Mouse (Mus musculus): ENCODE measurements around the gene Tmigd1.
"Not testable (repeated sequence)": the region's sequence is repeated elsewhere in the genome, so short reads cannot be mapped to it uniquely, and the experiment has no call there.

Gene Tmigd1

GRCm38 (mm10) chr11:76898751-76899150 is 3.2 kb upstream of the Tmigd1 start:
- DNase-seq (ENCODE audit: low read depth, low spot score): peak; percentile 53

GRCm38 (mm10) chr11:76899758-76900738 is 1.9 kb upstream of the Tmigd1 start:
- peak; percentile 69 for DNase-seq (ENCODE audit: low read depth, low spot score)

GRCm38 (mm10) chr11:76904340-76904739 is 2.4 kb downstream of the Tmigd1 start:
- no peak for DNase-seq (ENCODE audit: low read depth, low spot score)

GRCm38 (mm10) chr11:76908651-76909050 is 6.7 kb downstream of the Tmigd1 start:
- DNase-seq (ENCODE audit: low read depth, low spot score): no peak

- DNase-seq (ENCODE audit: low read depth, low spot score): peak; percentile 70
These were observed 9.5 kb downstream of the Tmigd1 start for GRCm38 (mm10) chr11:76911325-76912054.

GRCm38 (mm10) chr11:76912055-76912395 is 10.1 kb downstream of the Tmigd1 start:
- DNase-seq (ENCODE audit: low read depth, low spot score): peak; percentile 87

GRCm38 (mm10) chr11:76914366-76914765 is 12.4 kb downstream of the Tmigd1 start:
- peak; percentile 61 for DNase-seq (ENCODE audit: low read depth, low spot score)

GRCm38 (mm10) chr11:76916539-76917229 is 14.7 kb downstream of the Tmigd1 start:
- DNase-seq (ENCODE audit: low read depth, low spot score): peak; percentile 92

- DNase-seq (ENCODE audit: low read depth, low spot score): no peak
These were observed 15.2 kb downstream of the Tmigd1 start for GRCm38 (mm10) chr11:76917230-76917548.

- no peak for DNase-seq (ENCODE audit: low read depth, low spot score)
These were observed 18.6 kb downstream of the Tmigd1 start for GRCm38 (mm10) chr11:76920607-76921006.

GRCm38 (mm10) chr11:76924759-76925236 is 22.8 kb downstream of the Tmigd1 start, which contains the start of gene Blmh:
Gene Blmh, plus strand, starts transcription at chr11:76924809.
- DNase-seq (ENCODE audit: low read depth, low spot score): no peak

GRCm38 (mm10) chr11:76928586-76928985 is 26.6 kb downstream of the Tmigd1 start:
- DNase-seq (ENCODE audit: low read depth, low spot score): not testable (repeated sequence)

GRCm38 (mm10) chr11:76933209-76933608 is 31.2 kb downstream of the Tmigd1 start:
- DNase-seq (ENCODE audit: low read depth, low spot score): no peak

GRCm38 (mm10) chr11:76936578-76936977 is 34.6 kb downstream of the Tmigd1 start:
- DNase-seq (ENCODE audit: low read depth, low spot score): peak; percentile 49

- no peak for DNase-seq (ENCODE audit: low read depth, low spot score)
These were observed 42.9 kb downstream of the Tmigd1 start for GRCm38 (mm10) chr11:76944839-76945238.

GRCm38 (mm10) chr11:76945386-76946202 is 43.6 kb downstream of the Tmigd1 start:
- DNase-seq (ENCODE audit: low read depth, low spot score): peak; percentile 83

- peak; percentile 25 for DNase-seq (ENCODE audit: low read depth, low spot score)
These were observed 44.2 kb downstream of the Tmigd1 start for GRCm38 (mm10) chr11:76946203-76946585.

- DNase-seq (ENCODE audit: low read depth, low spot score): peak; percentile 88
These were observed 51.6 kb downstream of the Tmigd1 start for GRCm38 (mm10) chr11:76953536-76953935.

GRCm38 (mm10) chr11:76965703-76966102 is 63.7 kb downstream of the Tmigd1 start:
- no peak for DNase-seq (ENCODE audit: low read depth, low spot score)

Data from 3T3-L1 (cell line).